ENCODE assay signal across 9 mouse cellular contexts in genomic region chr1:168240846-168241245, GRCm38 (mm10).
DNase-seq lines count a peak whose midpoint lies in the region; ATAC-seq lines count a peak whose summit lies in the region.
"Had no signal": no experiment of that assay in that cellular context is flagged by ENCODE, and none has a peak within 500 bp of the region (broad histone marks: within the 10 kb centered on the region; RNA-seq: fewer than 3 reads in every experiment).

No protein-coding gene starts in this region.

- DNase-seq in embryo, embryonic 10.5 days (ENCODE audit: low spot score) = peak; percentile 47
- no peak for DNase-seq in embryo, embryonic 9.5 days (ENCODE audit: extremely low spot score)
- DNase-seq in lung, postnatal 10 days = peak; percentile 35
- no peak for DNase-seq in lung, postnatal 25 days (ENCODE audit: low spot score)
- DNase-seq in hindbrain, embryonic 14.5 days (ENCODE audit: low spot score) = peak; percentile 49
- DNase-seq in adrenal gland, adult (ENCODE audit: inconsistent age in 2 of 2, low spot score in 1 of 2) = no peak
- no peak for DNase-seq in spleen, postnatal 10 days (ENCODE audit: low spot score in 2 of 2)
- DNase-seq: lung, adult 2 months had no signal

- H3K9ac ChIP-seq in hindbrain, embryonic 14.5 days = no peak overlapping the region
- no peak overlapping the region for H3K9ac ChIP-seq in neural tube, embryonic 15.5 days (replicated peaks)

- no peaks in the 10 kb centered on the region for H3K9me3 ChIP-seq in hindbrain, embryonic 14.5 days (ENCODE audit: control insufficient read depth, low read length)
- H3K9me3 ChIP-seq in neural tube, embryonic 15.5 days (replicated peaks) = no peaks in the 10 kb centered on the region

- 21% methylated on average over 7 of the region's 7 CpGs for WGBS in hindbrain, embryonic 14.5 days
- 29% methylated on average over 7 of the region's 7 CpGs for WGBS in neural tube, embryonic 15.5 days

- H3K27me3 ChIP-seq in hindbrain, embryonic 14.5 days (ENCODE audit: control insufficient read depth, insufficient read depth, low read length) = no peaks in the 10 kb centered on the region
- H3K27me3 ChIP-seq in neural tube, embryonic 15.5 days (replicated peaks) = no peaks in the 10 kb centered on the region

- H3K4me2 ChIP-seq in hindbrain, embryonic 14.5 days (replicated peaks) = no peak overlapping the region
- H3K4me2 ChIP-seq in neural tube, embryonic 15.5 days = no peak overlapping the region

- no peak overlapping the region for H3K27ac ChIP-seq in hindbrain, embryonic 14.5 days
- H3K27ac ChIP-seq in neural tube, embryonic 15.5 days (replicated peaks) = 0 out of 2 replicates have a peak overlapping the region, but pooled peaks have one; percentile 25

- no peaks in the 10 kb centered on the region for H3K36me3 ChIP-seq in hindbrain, embryonic 14.5 days (replicated peaks; ENCODE audit: control insufficient read depth, insufficient read depth)
- no peaks in the 10 kb centered on the region for H3K36me3 ChIP-seq in neural tube, embryonic 15.5 days

- no peak overlapping the region for H3K4me3 ChIP-seq in hindbrain, embryonic 14.5 days (replicated peaks; ENCODE audit: low read length)
- no peak overlapping the region for H3K4me3 ChIP-seq in neural tube, embryonic 15.5 days (replicated peaks)

- no peak for ATAC-seq in hindbrain, embryonic 14.5 days (ENCODE audit: low FRiP score)
- ATAC-seq in neural tube, embryonic 15.5 days (ENCODE audit: low FRiP score) = no peak

- peaks cover 55% of the 10 kb centered on the region for H3K4me1 ChIP-seq in hindbrain, embryonic 14.5 days (replicated peaks; ENCODE audit: control insufficient read depth, insufficient read depth, low read length)
- peaks cover 47% of the 10 kb centered on the region for H3K4me1 ChIP-seq in neural tube, embryonic 15.5 days

Comparison
In these comparisons a context has a peak if more than half of its experiments do, and no peak if none do; other contexts are left out.
1. DNase-seq: peak in embryo, embryonic 10.5 days (single experiment), lung, postnatal 10 days (single experiment) and hindbrain, embryonic 14.5 days (single experiment); none in embryo, embryonic 9.5 days (single experiment), lung, postnatal 25 days (single experiment), adrenal gland, adult (0 of 2) and spleen, postnatal 10 days (0 of 2).